Mouse (Mus musculus) heart, postnatal 0 days (tissue): ENCODE results near the gene Strbp. TPM values are rescaled to one million over a fixed set of nuclear protein-coding genes. Genes with fewer than 3 reads are reported as not detected.

Source experiments
- ATAC-seq: fragments of 200-750 bp; cut with Nextera tagmentation; 2 replicates; pipeline ENCODE4 v1.8.0; 2017; ENCODE audit warnings: low read depth, moderate number of reproducible peaks, moderate library complexity; ENCODE audit not compliant: insufficient read depth
- DNase-seq: peaks from one replicate; pipeline ENCODE4 v3.0.0-alpha.2; 2016; ENCODE audit warnings: low spot score
- H3K27ac ChIP-seq: fragments of 300-500 bp; sonication (generic); 2 replicates; pipeline ENCODE4 v1.5.1; 2014; ENCODE audit warnings: low read depth, mild to moderate bottlenecking
- H3K27me3 ChIP-seq: fragments of 300-500 bp; sonication (generic); 2 replicates; pipeline ENCODE4 v1.6.1; 2014; ENCODE audit warnings: low read length, mixed read lengths; ENCODE audit not compliant: control insufficient read depth, insufficient read depth
- H3K36me3 ChIP-seq: fragments of 300-500 bp; sonication (generic); replicated peaks from 2 replicates; pipeline ENCODE4 v1.6.1; 2014; ENCODE audit warnings: low read length, mixed read lengths; ENCODE audit not compliant: control insufficient read depth, insufficient read depth
- H3K4me1 ChIP-seq: fragments of 300-500 bp; sonication (generic); 2 replicates; pipeline ENCODE4 v1.6.1; 2014; ENCODE audit warnings: antibody characterized with exemption; ENCODE audit not compliant: control insufficient read depth, insufficient read depth
- H3K4me2 ChIP-seq: fragments of 300-500 bp; sonication (generic); 2 replicates; pipeline ENCODE4 v1.6.1; 2014; ENCODE audit warnings: low read depth, mild to moderate bottlenecking, low read length, moderate library complexity
- H3K4me3 ChIP-seq: fragments of 300-500 bp; sonication (generic); 2 replicates; pipeline ENCODE4 v1.5.1; 2014; ENCODE audit warnings: low read depth, low read length
- H3K9ac ChIP-seq: fragments of 300-500 bp; sonication (generic); replicated peaks from 2 replicates; pipeline ENCODE4 v1.6.1; 2014; ENCODE audit warnings: low read depth, low read length, mixed read lengths
- H3K9me3 ChIP-seq: fragments of 300-500 bp; sonication (generic); replicated peaks from 2 replicates; pipeline ENCODE4 v1.6.1; 2016; ENCODE audit warnings: low read length; ENCODE audit not compliant: control insufficient read depth
- CTCF ChIP-seq: IDR thresholded peaks from 2 replicates; pipeline ENCODE4 v1.5.1; 2016; ENCODE audit warnings: antibody characterized with exemption, control low read depth, low read depth
- EP300 ChIP-seq: IDR thresholded peaks from 2 replicates; pipeline ENCODE4 v1.6.1; 2016; ENCODE audit warnings: antibody characterized with exemption, low read depth
- WGBS: fragments of 180-500 bp; shearing (Covaris S2); extraction: QIAGEN DNeasy Blood & Tissue Kit; methylation state at CpG from one replicate; pipeline ENCODE4 v1.1.7; 2014; 5-methylcytosine and 5-hydroxymethylcytosine counted together
- polyA plus RNA-seq: library from polyadenylated mRNA; unstranded; fragments of >200 nt; fragmentation: Nextera tagmentation; extraction: Ambion mirVana; gene quantifications from 2 replicates; pipeline ENCODE4 v1.2.1, GENCODE M21; 2015
- total RNA-seq: library from RNA; depleted of rRNA; stranded (reverse); fragments of >200 nt; gene quantifications from 2 replicates; pipeline ENCODE4 v1.2.3, GENCODE M21; 2014; ENCODE audit warnings: low replicate concordance; rRNA removed

Strbp gene
- total RNA-seq (6.7 and 8.4 TPM in 2 replicates), polyA plus RNA-seq (11.4 and 11.5 TPM in 2 replicates)

DNA sequence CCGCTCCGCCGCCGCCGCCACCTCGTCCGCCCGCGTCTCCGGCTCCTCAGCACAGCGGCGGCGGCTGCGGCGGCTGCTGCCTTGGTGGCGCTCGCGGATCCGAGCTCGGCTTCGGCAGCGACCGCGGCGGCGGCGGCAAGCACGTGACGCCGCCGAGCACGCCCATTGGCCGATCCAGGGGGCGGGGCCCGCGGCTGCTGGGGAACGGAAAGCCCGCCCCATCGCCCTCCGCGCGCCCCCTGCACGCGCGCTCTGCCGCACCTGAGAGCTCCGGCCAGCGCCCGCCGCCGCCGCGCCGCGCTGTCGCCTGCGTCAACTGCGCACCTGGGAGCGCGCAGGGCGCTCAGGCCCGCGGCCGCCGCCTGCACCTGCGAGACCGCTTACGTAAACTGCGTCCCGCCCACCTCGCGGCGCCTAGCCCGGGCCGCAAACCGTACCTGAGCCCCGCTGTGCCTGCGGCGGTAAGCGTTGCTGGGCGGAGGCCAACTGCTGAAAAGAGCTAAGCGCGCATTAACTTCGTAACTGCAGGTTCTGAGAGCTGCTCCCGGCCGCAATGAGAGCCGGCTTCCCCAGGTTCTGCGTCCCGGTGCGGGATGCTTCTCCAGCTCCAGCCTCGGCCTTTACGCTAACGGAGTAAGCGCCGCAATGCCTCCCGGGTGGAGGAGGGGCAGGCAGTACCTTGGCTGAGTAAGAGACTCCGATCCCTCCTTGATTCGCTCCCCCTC is at the start of gene Strbp:
Gene Strbp, minus strand, starts transcription at position 630 of the 725 bp plus-strand sequence.
- peak within 1 kb of the TSS; percentile 95 for H3K9ac ChIP-seq
- peaks cover 13% of the 10 kb centered on the region; the same call in 1 of the 2 replicates for H3K4me1 ChIP-seq
- peak within 1 kb of the TSS; percentile 95 for H3K4me3 ChIP-seq
- H3K4me2 ChIP-seq = peak within 1 kb of the TSS; percentile 91
- under 1% methylated on average over 61 of the region's 98 CpGs for WGBS
- no peak for TF ChIP-seq EP300
- TF ChIP-seq CTCF = no peak
- ATAC-seq (peak; percentile 93), DNase-seq (peak; percentile 93)
- H3K27ac ChIP-seq = peak within 1 kb of the TSS; percentile 96
- no peaks in the 10 kb centered on the region for H3K27me3 ChIP-seq
- no peaks in the 10 kb centered on the region for H3K36me3 ChIP-seq
- H3K9me3 ChIP-seq = no peaks in the 10 kb centered on the region

DNA sequence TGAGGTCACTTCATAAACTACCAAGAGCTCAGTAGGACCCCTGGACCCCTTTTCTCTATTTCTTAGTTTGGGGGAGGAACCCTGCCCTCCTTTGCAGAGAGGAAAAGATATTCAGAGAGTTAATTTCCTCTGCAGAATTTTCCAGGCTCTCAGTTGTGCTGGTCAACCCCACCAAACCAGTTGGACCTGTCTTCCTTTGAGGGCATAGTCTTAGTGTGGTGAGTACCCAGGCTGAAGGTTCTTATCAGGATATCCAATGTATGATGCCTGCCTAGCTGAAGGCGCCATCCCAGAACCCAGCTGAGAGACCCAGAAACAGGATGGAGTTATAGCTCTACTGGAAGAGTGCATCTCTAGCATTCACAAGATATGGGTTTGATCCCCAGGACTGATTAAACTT is 47.5 kb upstream of the Strbp start:
- Histone ChIP-seq H3K36me3 (no peaks in the 10 kb centered on the region), H3K9ac (no peak overlapping the region), H3K27ac (no peak overlapping the region), H3K4me3 (no peak overlapping the region), H3K27me3 (no peaks in the 10 kb centered on the region), H3K9me3 (no peaks in the 10 kb centered on the region), H3K4me2 (no peak overlapping the region), H3K4me1 (peaks cover 11% of the 10 kb centered on the region)
- TF ChIP-seq CTCF (no peak), EP300 (no peak)
- WGBS = 92% methylated on average over 1 of the region's 1 CpGs
- DNase-seq (no peak), ATAC-seq (no peak)

GRCm38 (mm10) chr2:37749323-37749722 is 45.7 kb upstream of the Strbp start:
- ATAC-seq (peak; percentile 48; the same call in 1 of the 2 replicates), DNase-seq (no peak)
- WGBS = 16% methylated on average over 6 of the region's 6 CpGs
- peaks cover 11% of the 10 kb centered on the region for H3K4me1 ChIP-seq
- H3K4me2 ChIP-seq = no peak overlapping the region
- H3K27me3 ChIP-seq = no peaks in the 10 kb centered on the region
- H3K9ac ChIP-seq = no peak overlapping the region
- TF ChIP-seq EP300 (no peak), CTCF (no peak)
- no peaks in the 10 kb centered on the region for H3K36me3 ChIP-seq
- no peaks in the 10 kb centered on the region for H3K9me3 ChIP-seq
- H3K4me3 ChIP-seq = no peak overlapping the region
- no peak overlapping the region for H3K27ac ChIP-seq

- H3K4me1 ChIP-seq = peaks cover 11% of the 10 kb centered on the region
- H3K4me3 ChIP-seq = no peak overlapping the region
- no peaks in the 10 kb centered on the region for H3K36me3 ChIP-seq
- no peak overlapping the region for H3K4me2 ChIP-seq
- H3K9me3 ChIP-seq = no peaks in the 10 kb centered on the region
- WGBS = 48% methylated on average over 10 of the region's 10 CpGs
- H3K9ac ChIP-seq = no peak overlapping the region
- H3K27me3 ChIP-seq = no peaks in the 10 kb centered on the region
- DNase-seq (no peak), ATAC-seq (0 out of 2 replicates have a peak, but pooled peaks have one; percentile 33)
- peak overlapping the region; percentile 26; the same call in 1 of the 2 replicates for H3K27ac ChIP-seq
- no peak for TF ChIP-seq CTCF
- TF ChIP-seq EP300 = no peak
Measured at GRCm38 (mm10) chr2:37748442-37749066, 44.9 kb upstream of the Strbp start.

- no peaks in the 10 kb centered on the region for H3K9me3 ChIP-seq
- DNase-seq (no peak), ATAC-seq (no peak)
- H3K4me1 ChIP-seq = peaks cover 11% of the 10 kb centered on the region
- H3K9ac ChIP-seq = no peak overlapping the region
- H3K27ac ChIP-seq = no peak overlapping the region
- H3K27me3 ChIP-seq = no peaks in the 10 kb centered on the region
- H3K36me3 ChIP-seq = no peaks in the 10 kb centered on the region
- H3K4me3 ChIP-seq = no peak overlapping the region
- no peak overlapping the region for H3K4me2 ChIP-seq
- TF ChIP-seq EP300 (no peak), CTCF (no peak)
- 35% methylated on average over 2 of the region's 2 CpGs for WGBS
Measured at GRCm38 (mm10) chr2:37747909-37748308, 44.2 kb upstream of the Strbp start.
